Mouse (Mus musculus) T-helper 17 cell (primary cell): Measurements from ENCODE around the gene Fry.

Experiments
- in situ Hi-C, 2 experiments: fragments of 300-600 bp; cut with MboI, MseI; formaldehyde crosslinking; loops; 1 replicate in 1 of 2; 2 replicates in 1 of 2; pipeline ENCODE4 v1.15.1; 2025; ENCODE audit warnings: high pct_unique_total_duplicates in 2 of 2

Fry gene

DNA sequence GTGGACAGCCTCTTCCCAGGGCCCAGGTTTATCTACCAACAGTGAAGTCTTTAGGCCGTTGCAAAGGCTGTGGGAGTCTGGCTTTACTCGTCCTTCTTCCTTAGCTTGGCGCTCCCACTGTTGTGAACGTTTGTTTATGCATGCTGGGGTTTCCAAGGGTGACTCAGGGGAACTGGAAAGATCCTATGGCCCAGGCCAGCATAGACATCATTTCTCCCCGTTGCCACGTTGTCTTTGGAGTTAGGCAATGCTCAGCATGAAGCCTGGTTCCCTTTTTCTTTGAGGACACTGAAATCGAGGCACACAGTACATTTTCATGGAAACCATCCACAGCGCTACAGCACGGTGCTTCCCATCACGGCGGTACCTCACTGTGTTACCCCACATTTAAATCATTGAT, 97.6 kb downstream of the Fry start:
- in situ Hi-C loops = no loop called here

- in situ Hi-C loops = no loop called here
These were observed 101.0 kb downstream of the Fry start for GRCm38 (mm10) chr5:150219457-150219856.

DNA sequence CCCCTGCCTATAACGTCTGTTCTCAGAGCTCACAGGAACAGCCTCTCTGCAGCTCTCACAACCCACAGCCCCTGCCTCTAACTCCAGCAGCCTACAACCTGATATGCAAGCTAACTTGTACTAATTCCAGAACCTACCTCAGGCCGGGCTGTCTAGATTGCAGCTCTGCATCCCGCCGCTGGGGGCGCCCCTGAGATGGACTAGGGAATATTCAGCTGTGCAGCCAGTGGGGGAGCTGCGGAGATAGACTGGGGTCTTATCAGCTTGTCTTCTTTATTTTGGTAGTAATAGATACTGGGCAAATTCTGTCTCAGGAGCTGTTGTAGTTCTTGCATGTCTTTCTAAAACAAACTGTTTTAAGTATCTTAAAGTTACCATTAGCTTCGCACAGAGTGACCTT, 101.9 kb downstream of the Fry start:
- in situ Hi-C loops = loop anchor here (5.0 kb wide), 2 partner anchors 48 to 962 kb away; no protein-coding TSS in a partner anchor

DNA sequence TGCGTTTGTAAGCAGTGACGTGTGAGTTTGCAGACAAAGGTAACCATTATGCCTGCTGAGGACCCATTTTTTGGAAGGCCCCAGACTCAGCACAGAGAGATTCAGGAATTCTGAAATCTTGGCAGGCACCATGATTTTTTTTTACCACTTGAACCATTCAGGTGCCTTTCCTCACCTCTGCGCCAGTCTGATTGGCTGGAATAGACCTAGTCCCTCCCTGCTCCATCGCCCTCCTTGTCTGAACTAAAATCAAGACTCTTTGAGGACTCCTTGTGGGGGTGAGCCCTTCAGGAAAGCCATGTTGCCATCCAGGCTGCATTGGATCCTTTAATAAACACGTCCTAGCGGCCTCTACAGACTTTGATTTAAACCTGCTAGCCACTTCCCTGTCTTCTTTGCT, 103.4 kb downstream of the Fry start:
- in situ Hi-C loops = loop anchor here (5.0 kb wide), 2 partner anchors 50 to 960 kb away; no protein-coding TSS in a partner anchor

DNA sequence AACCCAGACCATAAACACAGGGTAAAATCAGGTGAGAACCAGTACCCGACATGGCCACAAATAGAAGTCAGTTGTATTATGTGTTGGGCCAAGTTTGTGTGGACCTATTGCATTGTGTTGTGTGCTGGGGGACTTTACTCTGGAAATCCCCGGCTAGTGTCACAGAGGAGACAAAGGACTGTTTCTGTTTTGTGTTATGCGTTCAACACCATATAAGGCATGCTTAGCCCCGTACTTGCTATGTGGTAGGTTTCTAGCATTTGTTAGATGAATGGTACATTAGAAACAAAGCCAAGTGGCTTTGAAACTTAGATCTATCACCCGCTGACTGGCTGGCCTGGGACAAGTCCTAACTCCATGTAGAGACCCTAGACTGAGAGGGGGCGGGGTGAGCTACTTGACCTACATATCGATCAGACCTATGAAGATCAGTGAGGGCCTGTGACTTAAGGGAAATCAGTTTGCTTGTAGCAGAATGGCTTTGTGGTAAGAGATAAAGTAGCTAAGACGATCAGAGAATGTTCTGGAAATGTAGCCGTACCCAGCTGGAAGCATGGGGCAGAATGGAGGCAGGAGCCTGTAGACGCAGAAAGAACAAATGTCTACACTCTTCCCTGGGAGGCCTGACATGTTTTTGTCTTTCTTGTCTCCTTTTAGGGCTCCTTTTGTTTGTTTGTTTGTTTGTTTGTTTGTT, 105.2 kb downstream of the Fry start:
- in situ Hi-C loops = loop anchor here (5.0 kb wide), 2 partner anchors 51 to 959 kb away; no protein-coding TSS in a partner anchor

- in situ Hi-C loops = no loop called here
These were observed 110.6 kb downstream of the Fry start for GRCm38 (mm10) chr5:150229086-150229485.

- in situ Hi-C loops = loop anchor here in 1 of 2 experiments (5.0 kb wide), 1 partner anchor 183 kb away; no protein-coding TSS in a partner anchor
These were observed 111.3 kb downstream of the Fry start for GRCm38 (mm10) chr5:150229776-150230175.

DNA sequence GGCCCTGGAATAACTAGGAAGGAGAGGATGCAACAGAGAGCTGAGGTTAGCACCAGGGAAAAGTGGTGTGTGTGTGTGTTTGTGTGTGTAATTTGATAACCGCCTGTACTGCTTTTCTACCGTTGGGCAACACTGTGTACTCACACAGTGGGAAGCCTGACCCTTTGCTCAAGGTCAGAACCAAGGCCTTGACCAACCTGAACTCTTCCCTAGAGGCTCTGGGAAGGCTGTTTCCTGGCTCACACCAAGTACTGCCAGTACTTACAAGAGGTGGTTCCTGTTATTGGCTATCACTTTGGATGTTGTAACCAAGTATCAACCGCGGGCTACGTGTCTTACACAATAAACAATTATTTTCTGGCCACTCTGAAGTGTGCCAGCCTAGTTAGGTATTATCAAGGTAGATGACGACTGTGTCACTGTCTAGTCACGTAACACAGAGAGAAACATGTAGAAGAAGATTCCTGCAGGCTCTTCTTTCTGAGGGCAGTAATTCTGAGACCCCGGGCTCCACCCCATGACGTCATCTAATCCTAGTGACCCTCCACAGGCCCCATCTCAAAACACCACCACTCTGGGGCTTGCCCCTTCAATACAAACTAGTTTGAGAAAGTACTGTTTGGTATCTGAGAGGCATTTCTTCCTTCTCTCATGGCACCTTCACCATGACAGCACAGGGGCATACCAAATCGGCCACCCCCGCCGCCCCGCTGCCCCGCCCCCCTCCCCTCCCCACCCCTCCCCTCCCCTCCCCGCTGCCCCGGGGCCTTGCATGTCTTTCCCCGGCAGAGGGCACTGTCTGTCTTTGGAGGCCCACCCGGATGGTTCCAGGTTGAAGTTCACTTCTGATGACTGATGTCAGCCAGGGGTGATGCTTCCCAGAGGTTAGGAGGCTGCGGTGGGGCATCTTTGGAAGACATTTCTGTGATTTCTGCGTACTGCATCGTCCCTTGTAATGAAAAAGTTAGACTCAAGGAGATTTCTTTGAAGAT, 114.0 kb downstream of the Fry start:
- in situ Hi-C loops = loop anchor here in 1 of 2 experiments (5.0 kb wide), 1 partner anchor 180 kb away; no protein-coding TSS in a partner anchor

DNA sequence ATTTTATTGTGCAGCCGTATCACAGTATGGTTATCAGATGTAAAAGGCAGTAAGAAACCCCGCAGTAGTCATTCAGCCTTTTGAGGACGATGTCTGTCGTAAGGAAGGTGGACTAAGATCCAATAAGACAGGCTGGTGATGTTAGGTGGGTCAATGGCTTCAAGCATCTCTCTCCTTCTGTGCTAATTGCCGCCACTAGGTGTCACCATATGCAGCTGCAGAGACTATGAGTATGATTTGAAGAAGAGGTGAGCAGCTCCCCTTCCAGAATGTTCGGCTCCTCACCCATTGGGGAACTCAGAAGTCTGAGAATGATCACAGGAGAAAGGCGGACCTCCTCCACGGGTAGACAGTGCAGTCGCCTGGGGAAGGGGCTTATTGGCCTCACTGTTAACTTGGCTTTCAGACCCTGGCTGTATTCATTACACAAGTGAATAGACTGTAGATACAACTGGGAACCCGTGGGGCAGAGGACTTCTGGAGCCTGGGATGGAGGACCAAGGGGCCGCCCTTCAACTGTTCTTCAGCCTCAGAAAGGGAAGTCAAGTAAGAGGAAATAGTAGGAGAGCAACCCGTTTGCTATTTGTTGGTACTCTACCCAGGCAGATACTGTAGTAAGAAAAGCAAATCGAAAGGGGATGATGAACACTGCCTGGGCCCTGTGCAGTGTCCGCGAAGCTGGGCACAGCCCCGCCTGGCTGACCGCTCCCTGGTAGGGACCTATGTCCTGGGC, 114.9 kb downstream of the Fry start:
- in situ Hi-C loops = loop anchor here in 1 of 2 experiments (5.0 kb wide), 1 partner anchor 179 kb away; no protein-coding TSS in a partner anchor

- in situ Hi-C loops = no loop called here
These were observed 117.5 kb downstream of the Fry start for GRCm38 (mm10) chr5:150235931-150236330.

- in situ Hi-C loops = no loop called here
These were observed 118.2 kb downstream of the Fry start for GRCm38 (mm10) chr5:150236597-150236996.

- in situ Hi-C loops = no loop called here
These were observed 123.2 kb downstream of the Fry start for GRCm38 (mm10) chr5:150241638-150242037.

GRCm38 (mm10) chr5:150246737-150247136, 128.3 kb downstream of the Fry start:
- in situ Hi-C loops = no loop called here

- in situ Hi-C loops = no loop called here
These were observed 139.3 kb downstream of the Fry start for GRCm38 (mm10) chr5:150257764-150258163.

DNA sequence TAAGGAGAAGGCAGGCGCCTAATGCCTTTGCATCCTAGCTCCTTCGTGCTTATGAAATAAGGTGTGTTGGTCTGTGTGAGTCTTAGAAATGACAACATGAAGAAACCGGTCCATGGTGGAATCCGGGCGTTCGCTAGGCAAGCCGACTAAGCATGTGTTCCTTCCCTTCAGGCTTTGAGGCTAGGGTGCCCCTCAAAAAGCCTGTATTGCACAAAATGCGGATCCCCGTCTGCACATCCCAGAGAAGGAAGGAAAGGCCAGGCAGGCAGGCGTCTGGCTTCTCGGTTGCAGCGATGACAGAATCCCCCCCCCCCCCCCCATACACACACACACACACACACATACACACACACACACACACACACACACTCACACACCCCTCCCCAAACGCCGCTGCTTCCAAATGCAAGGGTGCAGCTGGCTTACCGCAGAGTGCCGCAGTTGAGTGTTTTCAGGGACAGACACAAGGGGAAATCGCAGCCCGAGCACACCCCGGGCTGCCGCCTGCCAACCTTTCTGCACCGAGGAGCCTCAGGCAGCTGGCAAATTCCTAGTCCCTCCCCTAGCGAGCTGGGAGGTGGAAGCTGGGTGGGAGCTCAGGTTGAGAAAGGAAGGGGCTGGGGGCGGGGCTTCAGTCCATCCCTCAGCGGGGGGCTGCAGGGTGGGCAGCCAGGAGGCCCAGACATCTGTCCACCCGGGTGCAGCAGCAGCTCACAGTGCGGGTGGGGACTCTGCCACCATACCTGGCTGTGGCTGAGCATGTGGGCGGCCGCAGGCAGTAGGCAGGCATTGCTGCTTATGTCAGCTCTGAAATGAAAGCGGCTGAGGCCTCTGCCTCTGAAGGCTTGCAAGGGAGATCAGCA, 141.0 kb downstream of the Fry start:
- in situ Hi-C loops = no loop called here

DNA sequence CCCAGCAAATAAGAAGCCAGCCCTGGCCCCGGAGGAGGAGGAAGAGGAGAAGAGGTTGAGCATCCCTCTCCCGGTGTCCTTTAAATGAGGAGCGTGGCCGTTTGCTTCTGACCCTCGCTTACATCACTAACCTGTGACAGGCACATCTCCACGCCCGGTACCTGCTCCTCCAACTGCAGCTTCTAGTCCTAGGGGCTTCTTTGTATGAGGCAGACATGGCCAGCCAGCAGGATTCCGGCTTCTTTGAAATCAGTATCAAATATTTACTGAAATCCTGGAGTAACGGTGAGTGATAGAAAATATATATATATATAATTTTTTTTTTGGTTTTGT, 141.6 kb downstream of the Fry start:
- in situ Hi-C loops = no loop called here

DNA sequence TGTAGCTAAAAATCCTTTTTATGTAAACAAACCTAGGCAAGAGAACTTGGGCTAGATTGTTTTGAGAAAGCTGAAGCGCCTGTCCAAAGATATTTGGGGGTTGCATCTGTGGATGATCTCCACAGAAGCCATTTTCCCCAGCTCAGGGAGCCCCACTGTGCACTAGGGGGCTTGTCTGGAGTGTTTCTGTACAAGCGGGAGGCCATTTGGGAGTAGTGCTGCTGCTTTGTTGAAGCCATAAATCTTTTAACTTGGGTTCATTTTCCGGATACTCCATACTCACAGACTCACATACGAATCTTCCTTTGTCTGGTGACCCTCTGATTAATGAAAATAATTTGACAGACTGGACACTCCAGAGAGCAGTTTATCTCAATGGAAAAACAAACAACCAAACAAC, 142.9 kb downstream of the Fry start:
- in situ Hi-C loops = no loop called here

GRCm38 (mm10) chr5:150262046-150262716, 143.7 kb downstream of the Fry start:
- in situ Hi-C loops = no loop called here

DNA sequence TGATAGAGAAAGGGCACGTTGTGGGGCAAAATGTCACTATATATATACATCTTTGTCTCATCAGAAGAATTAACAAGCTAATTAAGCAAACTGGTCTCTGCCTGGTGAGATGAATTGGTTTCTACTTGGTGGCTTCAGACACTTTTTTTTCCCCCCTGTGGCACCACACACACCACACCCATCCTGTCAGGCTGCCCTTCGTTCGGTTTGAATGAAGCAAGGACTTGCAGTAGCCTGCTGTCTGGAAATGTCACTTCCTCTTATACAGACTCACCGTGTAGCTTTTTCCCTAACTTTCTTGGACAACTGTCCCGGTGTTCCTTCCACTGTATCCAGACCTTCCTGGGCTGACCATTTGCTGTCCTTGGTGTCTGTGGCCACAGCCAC, 144.3 kb downstream of the Fry start:
- in situ Hi-C loops = no loop called here

GRCm38 (mm10) chr5:150263162-150263561, 144.7 kb downstream of the Fry start:
- in situ Hi-C loops = no loop called here
